Mouse (Mus musculus) heart, postnatal 10 days (tissue): ENCODE measurements around the gene Timm8a2. TPM values are rescaled to one million over a fixed set of nuclear protein-coding genes. Genes with fewer than 3 reads are reported as not detected.
"Not testable (repeated sequence)": the region's sequence is repeated elsewhere in the genome, so short reads cannot be mapped to it uniquely, and the experiment has no call there.

Experiments
- DNase-seq, 2 experiments: peaks; one replicate each; pipeline ENCODE4 v3.0.0; 2021
- intact Hi-C: fragments of 180-260 bp; cut with DNase I; formaldehyde crosslinking; loops from one replicate; pipeline ENCODE4 v1.15.1; 2025
- total RNA-seq, 2 experiments: library from RNA; stranded (reverse); gene quantifications; 2 replicates each; pipeline ENCODE4 v1.2.3; 2021

Timm8a2 gene
- total RNA-seq, 2 experiments from 2014 or later: not detected

DNA sequence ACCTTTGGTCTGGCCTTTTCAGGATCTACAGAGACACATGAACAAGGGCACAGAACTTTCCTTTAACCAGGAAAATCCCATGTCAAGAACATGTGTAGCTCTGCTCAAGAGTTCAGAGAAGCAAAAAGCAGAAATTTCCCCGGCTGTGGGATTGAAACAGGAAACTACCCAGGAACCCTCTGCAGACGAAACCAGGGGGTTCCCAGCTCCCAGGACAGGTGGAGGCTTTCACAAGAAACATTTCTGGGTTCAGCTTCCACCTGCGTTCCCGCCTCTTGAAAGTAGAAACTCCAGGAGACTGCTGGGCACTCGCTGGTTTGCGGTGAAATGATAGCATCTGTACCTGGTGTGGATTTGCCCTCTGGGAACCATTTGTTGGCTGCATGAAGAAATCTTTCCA is 22.4 kb downstream of the Timm8a2 start:
- DNase-seq: no peak
- intact Hi-C loops: loop anchor here (5.0 kb wide), 1 partner anchor 45 kb away; no protein-coding TSS in a partner anchor

- intact Hi-C loops: loop anchor here (5.0 kb wide), 1 partner anchor 46 kb away; no protein-coding TSS in a partner anchor
- DNase-seq: no peak
Observed at GRCm38 (mm10) chr14:122057941-122058346, 23.5 kb downstream of the Timm8a2 start.

DNA sequence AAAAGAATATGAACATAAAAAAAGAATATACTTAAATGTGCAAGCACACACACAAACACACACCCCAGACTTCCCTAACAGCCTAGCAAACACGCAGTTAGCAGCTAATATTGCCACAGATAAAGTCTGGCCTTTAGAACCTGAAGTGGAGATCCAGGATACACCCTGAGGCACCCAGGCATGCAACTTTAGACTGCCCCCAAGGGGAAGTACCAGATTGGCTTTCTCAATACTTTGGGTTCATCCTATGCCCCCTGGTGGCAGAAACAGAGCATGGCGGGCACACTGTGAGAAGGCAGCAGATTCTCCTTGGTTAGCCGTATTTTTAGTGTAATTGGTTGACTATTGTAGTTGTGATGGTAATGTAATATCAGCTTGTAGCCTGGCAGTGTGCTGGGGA is 26.2 kb downstream of the Timm8a2 start:
- intact Hi-C loops: loop anchor here (1.0 kb wide), 2 partner anchors 132 to 195 kb away; no protein-coding TSS in a partner anchor
- DNase-seq: peak; percentile 86 to 92

- no peak for DNase-seq
- intact Hi-C loops: no loop called here
Observed at GRCm38 (mm10) chr14:122061376-122061775, 26.9 kb downstream of the Timm8a2 start.

- no peak for DNase-seq
- intact Hi-C loops: no loop called here
Observed at GRCm38 (mm10) chr14:122062411-122063090, 28.1 kb downstream of the Timm8a2 start.

GRCm38 (mm10) chr14:122063599-122063998 is 29.1 kb downstream of the Timm8a2 start:
- no peak for DNase-seq
- intact Hi-C loops: no loop called here

DNA sequence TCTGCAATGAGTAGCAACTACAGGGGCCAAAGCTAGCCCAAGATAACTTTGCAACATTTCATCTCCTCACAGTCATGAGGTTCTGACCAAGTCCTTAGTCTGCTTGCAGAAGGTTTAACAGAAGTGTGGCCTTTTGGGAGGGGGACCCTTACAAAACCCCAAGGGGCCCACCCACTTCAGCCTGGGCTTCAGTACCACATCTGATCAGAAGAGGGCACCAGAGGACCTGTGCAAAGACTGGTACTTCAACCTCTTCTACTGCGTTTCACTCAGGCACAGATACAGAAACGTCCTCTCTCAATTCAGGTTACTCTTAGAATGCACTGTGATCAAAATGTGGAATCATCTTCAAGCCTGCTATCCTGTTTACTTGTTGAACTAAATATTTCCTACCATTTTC is 30.0 kb downstream of the Timm8a2 start:
- intact Hi-C loops: loop anchor here (1.0 kb wide), 1 partner anchor 66 kb away; no protein-coding TSS in a partner anchor
- peak; percentile 71 to 84 for DNase-seq

- intact Hi-C loops: loop anchor here (5.0 kb wide), 1 partner anchor 811 kb away; no protein-coding TSS in a partner anchor
- DNase-seq: no peak
Observed at GRCm38 (mm10) chr14:122066243-122066642, 31.8 kb downstream of the Timm8a2 start.

- DNase-seq: not testable (repeated sequence)
- intact Hi-C loops: loop anchor here (5.0 kb wide), 1 partner anchor 809 kb away; no protein-coding TSS in a partner anchor
Observed at GRCm38 (mm10) chr14:122068036-122068435, 33.6 kb downstream of the Timm8a2 start.

DNA sequence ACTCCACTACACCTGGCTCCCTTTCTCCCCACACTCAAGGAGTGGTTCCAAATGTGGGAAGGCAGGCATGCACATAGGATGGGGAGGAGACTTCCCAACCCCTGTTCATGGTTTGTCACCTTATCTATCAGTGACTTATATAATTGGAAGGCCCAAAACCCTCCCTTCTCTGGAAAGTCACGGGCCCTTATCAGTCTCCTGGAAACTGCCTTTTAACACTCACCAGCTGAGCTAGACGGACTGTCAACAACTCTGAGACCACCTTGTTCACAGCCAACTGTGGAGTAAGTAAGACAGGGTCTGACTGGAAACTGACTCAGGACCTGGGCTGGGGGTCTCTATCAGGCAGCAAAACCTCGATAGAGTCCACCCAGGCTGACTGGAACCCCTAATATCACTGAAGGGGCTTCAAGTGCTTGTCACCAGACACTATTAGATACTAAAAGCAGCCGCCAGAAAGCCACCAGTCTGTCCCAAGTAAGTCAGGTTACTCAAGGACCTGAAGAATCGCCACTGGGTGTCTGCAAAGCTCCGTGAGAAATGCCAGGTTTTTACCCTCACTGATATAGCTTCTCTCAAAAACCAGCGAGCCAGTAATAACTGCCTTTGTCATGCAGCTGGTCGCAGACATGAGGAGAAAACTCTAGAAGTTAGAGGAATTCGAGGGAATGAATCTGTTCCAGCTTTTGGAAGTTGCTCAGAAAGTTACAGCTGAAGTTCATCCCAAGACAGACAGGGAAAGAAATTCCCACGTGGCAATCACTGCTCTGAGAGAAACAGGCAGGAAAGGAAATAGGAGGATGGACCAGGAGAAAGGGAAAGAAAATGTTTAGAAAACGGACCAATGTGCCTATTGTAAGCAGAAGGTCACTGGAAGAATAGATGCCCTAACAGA is 34.6 kb downstream of the Timm8a2 start:
- peak; percentile 59 to 71 for DNase-seq
- intact Hi-C loops: loop anchor here (5.0 kb wide), 1 partner anchor 808 kb away; no protein-coding TSS in a partner anchor

- no peak for DNase-seq
- intact Hi-C loops: loop anchor here (5.0 kb wide), 1 partner anchor 807 kb away; no protein-coding TSS in a partner anchor
Observed at GRCm38 (mm10) chr14:122069948-122070347, 35.5 kb downstream of the Timm8a2 start.

DNA sequence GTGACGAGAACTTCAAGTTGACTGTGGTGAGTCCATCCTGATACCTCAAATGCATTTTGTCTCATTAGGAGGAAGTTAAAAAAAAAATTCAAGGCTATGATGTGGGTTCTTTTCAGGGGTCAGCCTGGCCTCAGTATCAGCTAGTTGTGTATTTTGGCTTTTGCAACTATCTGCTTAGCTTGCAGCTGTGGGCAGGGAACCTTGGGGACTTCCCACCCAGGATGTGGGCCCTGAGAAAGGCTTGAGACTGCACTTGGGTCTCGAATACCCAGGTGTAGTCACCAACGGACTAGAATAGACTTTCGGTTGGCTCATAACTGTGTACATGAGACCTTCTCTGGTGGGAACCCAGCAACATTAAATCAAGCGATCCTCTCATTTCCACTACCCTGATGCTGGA is 38.9 kb downstream of the Timm8a2 start:
- no peak for DNase-seq
- intact Hi-C loops: no loop called here

DNA sequence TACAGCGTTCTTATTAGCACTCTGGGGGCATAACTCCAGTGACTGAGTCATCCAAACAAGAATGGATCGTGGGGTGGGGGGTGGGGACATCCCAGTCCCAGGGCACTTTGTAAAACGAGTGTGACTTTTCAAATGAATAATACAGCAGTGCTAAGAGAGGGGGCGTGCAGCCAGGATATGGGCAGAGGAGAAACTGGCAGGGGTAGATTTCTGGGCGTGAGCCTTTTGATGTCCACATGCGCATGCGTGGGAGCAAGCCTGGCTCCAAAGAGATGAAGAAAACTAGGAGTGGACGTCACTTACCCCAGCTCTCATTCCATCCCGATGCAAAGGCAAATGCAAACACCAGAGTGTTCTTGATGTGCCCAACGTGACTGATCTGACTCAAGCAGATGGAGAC is 39.9 kb downstream of the Timm8a2 start:
- intact Hi-C loops: loop anchor here (2.0 kb wide), 1 partner anchor 32 kb away; the partner anchor contains the start of gene Tm9sf2
- peak in 1 of 2 experiments; percentile 32 for DNase-seq

DNA sequence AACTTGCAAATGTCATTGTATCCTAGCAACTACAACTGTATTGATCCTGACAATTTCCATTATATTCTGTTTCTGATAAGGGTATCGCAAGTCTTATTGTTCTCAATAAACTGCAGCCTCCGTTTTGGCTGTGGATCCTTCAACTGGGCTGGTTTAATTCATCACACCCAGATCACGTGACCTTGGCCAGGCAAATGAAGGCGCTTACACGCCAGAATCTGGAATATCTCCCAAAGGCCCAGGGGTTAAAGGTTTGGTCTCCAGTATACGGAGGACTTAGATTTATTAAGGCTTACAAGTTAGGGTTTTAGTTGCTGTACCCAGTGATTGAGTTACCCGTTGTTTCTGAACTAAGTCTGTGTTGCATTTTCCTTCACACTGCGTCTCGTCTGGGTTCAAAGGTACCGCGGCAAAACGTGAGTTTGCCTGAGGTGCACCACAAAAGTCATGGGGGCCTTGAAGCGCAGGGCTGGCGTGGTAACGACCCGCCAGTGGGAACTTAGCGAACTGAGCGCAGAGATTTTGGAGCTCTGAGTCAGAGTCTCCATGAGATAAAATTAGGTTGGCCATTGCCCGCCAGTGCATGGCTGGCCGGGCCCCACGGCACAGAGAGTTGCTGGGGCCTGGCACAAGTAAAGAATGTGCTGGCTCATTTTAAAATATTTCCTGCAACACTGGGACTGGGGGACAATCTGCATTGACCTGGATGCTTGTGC is 41.2 kb downstream of the Timm8a2 start:
- intact Hi-C loops: loop anchor here (2.0 kb wide), 1 partner anchor 31 kb away; the partner anchor contains the start of gene Tm9sf2
- DNase-seq: peak; percentile 63 to 74

GRCm38 (mm10) chr14:122077017-122077416 is 42.5 kb downstream of the Timm8a2 start:
- DNase-seq: no peak
- intact Hi-C loops: no loop called here

- DNase-seq: peak; percentile 39 to 71
- intact Hi-C loops: no loop called here
Observed at GRCm38 (mm10) chr14:122079428-122079827, 45.0 kb downstream of the Timm8a2 start.

- no peak for DNase-seq
- intact Hi-C loops: no loop called here
Observed at GRCm38 (mm10) chr14:122079921-122080320, 45.4 kb downstream of the Timm8a2 start.

GRCm38 (mm10) chr14:122081308-122081707 is 46.8 kb downstream of the Timm8a2 start:
- intact Hi-C loops: no loop called here
- no peak for DNase-seq

GRCm38 (mm10) chr14:122083499-122083898 is 49.0 kb downstream of the Timm8a2 start:
- no peak for DNase-seq
- intact Hi-C loops: no loop called here

- DNase-seq: no peak
- intact Hi-C loops: no loop called here
Observed at GRCm38 (mm10) chr14:122087956-122088355, 53.5 kb downstream of the Timm8a2 start.
